ENCODE assay signal across 7 mouse cellular contexts in genomic region chr12:44328381-44329315, GRCm38 (mm10). TPM values are rescaled to one million over a fixed set of nuclear protein-coding genes. Genes with fewer than 3 reads are reported as not detected.
A peak's percentile ranks its signal among the peaks of the same experiment; 100 is the strongest.
DNase-seq lines count a peak whose midpoint lies in the region; ATAC-seq and TF ChIP-seq lines count a peak whose summit lies in the region.

Nrcam (plus strand) TSS chr12:44328885.

- intact Hi-C loops in left cerebral cortex, adult 2 months (cut with DNase I): loop anchor here (2.0 kb wide), 1 partner anchor 220 kb away; no protein-coding TSS in a partner anchor

- ATAC-seq in cerebellum, adult (ENCODE audit: insufficient number of reproducible peaks, low FRiP score, low TSS enrichment): peak; percentile 62
- ATAC-seq in forebrain, embryonic 14.5 days: peak; percentile 78
- peak; percentile 74 for ATAC-seq in hindbrain, embryonic 12.5 days (ENCODE audit: low FRiP score)

- H3K9me3 ChIP-seq in forebrain, embryonic 14.5 days (replicated peaks; ENCODE audit: control insufficient read depth, low read length): no peaks in the 10 kb centered on the region
- H3K9me3 ChIP-seq in hindbrain, embryonic 12.5 days (replicated peaks): no peaks in the 10 kb centered on the region

- no peaks in the 10 kb centered on the region for H3K36me3 ChIP-seq in forebrain, embryonic 14.5 days (ENCODE audit: control insufficient read depth, insufficient read depth, low read length)
- H3K36me3 ChIP-seq in hindbrain, embryonic 12.5 days: no peaks in the 10 kb centered on the region

- peak within 1 kb of the TSS; percentile 70 for H3K4me2 ChIP-seq in forebrain, embryonic 14.5 days (ENCODE audit: low read length)
- peak within 1 kb of the TSS; percentile 80 for H3K4me2 ChIP-seq in hindbrain, embryonic 12.5 days (replicated peaks)

- 3% methylated on average over 74 of the region's 74 CpGs for WGBS in forebrain, embryonic 14.5 days
- 3% methylated on average over 51 of the region's 74 CpGs for WGBS in hindbrain, embryonic 12.5 days

- H3K4me1 ChIP-seq in forebrain, embryonic 14.5 days (ENCODE audit: control insufficient read depth, insufficient read depth, low read length): peaks cover 20% of the 10 kb centered on the region
- H3K4me1 ChIP-seq in hindbrain, embryonic 12.5 days: peaks cover 25% of the 10 kb centered on the region

- peak; percentile 78 for DNase-seq in ZHBTc4 (ENCODE audit: low read depth, low spot score)
- peak; percentile 88 for DNase-seq in forebrain, embryonic 14.5 days (ENCODE audit: low spot score)
- peak; percentile 75 to 78 for DNase-seq in left cerebral cortex, adult 2 months (ENCODE audit: extremely low spot score in 1 of 2, low spot score in 2 of 2)
- DNase-seq in lung, postnatal 4 days: peak; percentile 58 to 79
- peak; percentile 54 to 70 for DNase-seq in right cerebral cortex, postnatal 36 days (ENCODE audit: low spot score in 2 of 2)

- peak within 1 kb of the TSS; percentile 73 for H3K4me3 ChIP-seq in forebrain, embryonic 14.5 days (ENCODE audit: low read depth, low read length)
- peak within 1 kb of the TSS; percentile 73 for H3K4me3 ChIP-seq in hindbrain, embryonic 12.5 days
- H3K4me3 ChIP-seq in left cerebral cortex, adult 2 months: peak within 1 kb of the TSS; percentile 74

- TF ChIP-seq CTCF in left cerebral cortex, adult 2 months (IDR thresholded peaks at IDR 0.05): no peak

- H3K9ac ChIP-seq in forebrain, embryonic 14.5 days (ENCODE audit: low read length): peak within 1 kb of the TSS; percentile 76
- peak within 1 kb of the TSS; percentile 86 for H3K9ac ChIP-seq in hindbrain, embryonic 12.5 days

- H3K27ac ChIP-seq in forebrain, embryonic 14.5 days (ENCODE audit: low read depth, low read length): peak within 1 kb of the TSS; percentile 89
- peak within 1 kb of the TSS; percentile 95 for H3K27ac ChIP-seq in hindbrain, embryonic 12.5 days
- peak within 1 kb of the TSS; percentile 98 for H3K27ac ChIP-seq in left cerebral cortex, adult 2 months

- no peaks in the 10 kb centered on the region for H3K27me3 ChIP-seq in forebrain, embryonic 14.5 days (replicated peaks; ENCODE audit: control insufficient read depth, insufficient read depth, low read length)
- no peaks in the 10 kb centered on the region for H3K27me3 ChIP-seq in hindbrain, embryonic 12.5 days

RNA-seq across cellular contexts. Expression of gene Nrcam, which starts in this region (rescaled TPM):
- 87.6 and 113 TPM in 2 replicates for polyA plus RNA-seq in forebrain, embryonic 14.5 days (2014; fragmentation: Nextera tagmentation; extraction: Ambion mirVana)
- 97.0 and 110 TPM in 2 replicates for polyA plus RNA-seq in hindbrain, embryonic 12.5 days (2016; fragmentation: Nextera tagmentation; extraction: Ambion mirVana)
- 100 to 1,000 TPM; 515 to 517 TPM for total RNA-seq in left cerebral cortex, adult 2 months (2021)

Comparison
In these comparisons a context has a peak if more than half of its experiments do, and no peak if none do; other contexts are left out.
1. Peak in every context shown above with its lines: DNase-seq, ATAC-seq, H3K4me3 ChIP-seq and H3K27ac ChIP-seq.